Mouse (Mus musculus) thymus, postnatal 10 days (tissue): ENCODE measurements around the gene Ankk1.

ENCODE experiments used
- DNase-seq, 2 experiments: peaks; one replicate each; pipeline ENCODE4 v3.0.0; 2021; ENCODE audit warnings: low spot score in 2 of 2

The Ankk1 gene

GRCm38 (mm10) chr9:49426921-49427320 is at the start of gene Ankk1:
Gene Ankk1, minus strand, starts transcription at chr9:49427021.
- no peak for DNase-seq

GRCm38 (mm10) chr9:49472126-49472525 is 45.3 kb upstream of the Ankk1 start:
- DNase-seq = no peak

GRCm38 (mm10) chr9:49470946-49471345 is 44.1 kb upstream of the Ankk1 start:
- DNase-seq = no peak

GRCm38 (mm10) chr9:49470006-49470405 is 43.2 kb upstream of the Ankk1 start:
- no peak for DNase-seq

- DNase-seq = no peak
Observed at GRCm38 (mm10) chr9:49456136-49456535, 29.3 kb upstream of the Ankk1 start.

- DNase-seq = no peak
Observed at GRCm38 (mm10) chr9:49452396-49452795, 25.6 kb upstream of the Ankk1 start.

GRCm38 (mm10) chr9:49450491-49450890 is 23.7 kb upstream of the Ankk1 start:
- no peak for DNase-seq

GRCm38 (mm10) chr9:49442621-49443020 is 15.8 kb upstream of the Ankk1 start:
- DNase-seq = no peak

GRCm38 (mm10) chr9:49427478-49427877 is 657 bp upstream of the Ankk1 start:
- DNase-seq = no peak

- no peak for DNase-seq
Observed at GRCm38 (mm10) chr9:49425585-49425984, 1.2 kb downstream of the Ankk1 start.

- DNase-seq = no peak
Observed at GRCm38 (mm10) chr9:49423866-49424265, 3.0 kb downstream of the Ankk1 start.

GRCm38 (mm10) chr9:49410621-49411020 is 16.2 kb downstream of the Ankk1 start:
- no peak for DNase-seq

GRCm38 (mm10) chr9:49407028-49407427 is 19.8 kb downstream of the Ankk1 start:
- DNase-seq = no peak

GRCm38 (mm10) chr9:49403711-49404110 is 23.1 kb downstream of the Ankk1 start:
- no peak for DNase-seq

GRCm38 (mm10) chr9:49396006-49396405 is 30.8 kb downstream of the Ankk1 start:
- DNase-seq = no peak

GRCm38 (mm10) chr9:49392242-49392641 is 34.6 kb downstream of the Ankk1 start:
- DNase-seq = no peak

GRCm38 (mm10) chr9:49386119-49386518 is 40.7 kb downstream of the Ankk1 start:
- no peak for DNase-seq

- DNase-seq = no peak
Observed at GRCm38 (mm10) chr9:49385301-49385700, 41.5 kb downstream of the Ankk1 start.

- no peak for DNase-seq
Observed at GRCm38 (mm10) chr9:49384855-49385254, 42.0 kb downstream of the Ankk1 start.

- DNase-seq = no peak
Observed at GRCm38 (mm10) chr9:49384041-49384440, 42.8 kb downstream of the Ankk1 start.

- no peak for DNase-seq
Observed at GRCm38 (mm10) chr9:49379962-49380361, 46.9 kb downstream of the Ankk1 start.

- DNase-seq = no peak
Observed at GRCm38 (mm10) chr9:49373946-49374345, 52.9 kb downstream of the Ankk1 start.

GRCm38 (mm10) chr9:49365763-49366162 is 61.1 kb downstream of the Ankk1 start:
- DNase-seq = no peak
